Mouse (Mus musculus) spleen, adult 2 months (tissue): ENCODE data around the gene Clca3a1.

ENCODE experiments used
- CTCF ChIP-seq: fragments of 200-500 bp; IDR thresholded peaks from 2 replicates; pipeline ENCODE4 v1.5.1; 2011; ENCODE audit warnings: mild to moderate bottlenecking, inconsistent platforms; ENCODE audit not compliant: insufficient read depth, insufficient read length, insufficient replicate concordance; ENCODE audit errors: extremely low read depth
- POLR2A ChIP-seq: fragments of 200-500 bp; IDR thresholded peaks from 2 replicates; pipeline ENCODE4 v1.6.1; 2011; ENCODE audit warnings: low read depth, low read length, inconsistent platforms

DNA sequence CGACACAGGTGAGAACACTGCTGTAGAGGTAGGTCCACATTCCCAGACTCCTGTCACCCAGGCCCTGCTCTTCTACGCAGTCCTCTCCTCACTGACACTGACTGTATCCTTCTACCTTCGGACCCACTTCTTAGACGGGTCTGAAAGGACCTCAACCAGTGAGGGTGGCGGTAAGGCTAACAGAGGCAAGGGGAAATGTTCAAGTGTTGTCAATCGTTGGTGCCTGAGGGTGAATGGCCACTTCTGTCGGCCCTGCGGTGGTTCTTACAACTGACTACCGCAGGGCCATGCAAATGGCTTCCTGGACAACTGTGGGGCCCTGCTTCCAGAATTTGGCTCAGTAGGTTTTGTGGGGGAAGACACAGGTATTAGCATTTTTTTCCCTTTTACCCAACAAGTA, 73.2 kb downstream of the Clca3a1 start:
- TF ChIP-seq CTCF = no peak
- TF ChIP-seq POLR2A = no peak
